Mouse (Mus musculus) kidney, embryonic 14.5 days (tissue): ENCODE data around the gene Msh3. TPM values are rescaled to one million over a fixed set of nuclear protein-coding genes. Genes with fewer than 3 reads are reported as not detected.

Source experiments
- ATAC-seq: fragments of 200-750 bp; cut with Nextera tagmentation; 2 replicates; pipeline ENCODE4 v1.8.0; 2017; ENCODE audit warnings: moderate number of reproducible peaks, mild to moderate bottlenecking, moderate TSS enrichment, moderate library complexity; ENCODE audit not compliant: low FRiP score, low TSS enrichment
- H3K27ac ChIP-seq: fragments of 300-500 bp; sonication (generic); 2 replicates; pipeline ENCODE4 v1.5.1; 2014; ENCODE audit warnings: low read depth, mild to moderate bottlenecking, low read length, moderate library complexity, mixed read lengths
- H3K27me3 ChIP-seq: fragments of 300-500 bp; sonication (generic); 2 replicates; pipeline ENCODE4 v1.6.1; 2014; ENCODE audit warnings: mild to moderate bottlenecking, low read length; ENCODE audit not compliant: control insufficient read depth, insufficient read depth
- H3K36me3 ChIP-seq: fragments of 300-500 bp; sonication (generic); 2 replicates; pipeline ENCODE4 v1.6.1; 2014; ENCODE audit warnings: low read length, mixed read lengths; ENCODE audit not compliant: control insufficient read depth, insufficient read depth
- H3K4me1 ChIP-seq: fragments of 300-500 bp; sonication (generic); 2 replicates; pipeline ENCODE4 v1.6.1; 2014; ENCODE audit warnings: low read length, mixed read lengths; ENCODE audit not compliant: control insufficient read depth, insufficient read depth
- H3K4me2 ChIP-seq: fragments of 300-500 bp; sonication (generic); replicated peaks from 2 replicates; pipeline ENCODE4 v1.6.1; 2014; ENCODE audit warnings: low read depth, mild to moderate bottlenecking, low read length
- H3K4me3 ChIP-seq: fragments of 300-500 bp; sonication (generic); 2 replicates; pipeline ENCODE4 v1.5.1; 2014; ENCODE audit warnings: mild to moderate bottlenecking, low read length
- H3K9ac ChIP-seq: fragments of 300-500 bp; sonication (generic); 2 replicates; pipeline ENCODE4 v1.6.1; 2014; ENCODE audit warnings: low read depth, mild to moderate bottlenecking, low read length, moderate library complexity
- H3K9me3 ChIP-seq: fragments of 300-500 bp; sonication (generic); 2 replicates; pipeline ENCODE4 v1.6.1; 2016; ENCODE audit warnings: low read length; ENCODE audit not compliant: control insufficient read depth
- WGBS: fragments of 180-500 bp; shearing (Covaris S2); extraction: QIAGEN DNeasy Blood & Tissue Kit; methylation state at CpG from one replicate; pipeline ENCODE4 v1.1.7; 2014; 5-methylcytosine and 5-hydroxymethylcytosine counted together
- polyA plus RNA-seq: library from polyadenylated mRNA; unstranded; fragments of >200 nt; fragmentation: Nextera tagmentation; extraction: Ambion mirVana; gene quantifications from 2 replicates; pipeline ENCODE4 v1.2.1, GENCODE M21; 2014

The Msh3 gene
- polyA plus RNA-seq, 1 experiment from 2014 or later, result 42.3 TPM

- 0 out of 2 replicates have a peak, but pooled peaks cover 3% of the 10 kb centered on the region for H3K9me3 ChIP-seq
- no peaks in the 10 kb centered on the region for H3K27me3 ChIP-seq
- peaks cover 38% of the 10 kb centered on the region for H3K36me3 ChIP-seq
- H3K4me2 ChIP-seq, result no peak overlapping the region
- no peak overlapping the region for H3K9ac ChIP-seq
- H3K4me3 ChIP-seq, result no peak overlapping the region
- no peaks in the 10 kb centered on the region for H3K4me1 ChIP-seq
- WGBS, result 80% methylated on average over 4 of the region's 4 CpGs
- no peak overlapping the region for H3K27ac ChIP-seq
- no peak for ATAC-seq
Observed at GRCm38 (mm10) chr13:92365312-92365711, 10.5 kb upstream of the Msh3 start.

DNA sequence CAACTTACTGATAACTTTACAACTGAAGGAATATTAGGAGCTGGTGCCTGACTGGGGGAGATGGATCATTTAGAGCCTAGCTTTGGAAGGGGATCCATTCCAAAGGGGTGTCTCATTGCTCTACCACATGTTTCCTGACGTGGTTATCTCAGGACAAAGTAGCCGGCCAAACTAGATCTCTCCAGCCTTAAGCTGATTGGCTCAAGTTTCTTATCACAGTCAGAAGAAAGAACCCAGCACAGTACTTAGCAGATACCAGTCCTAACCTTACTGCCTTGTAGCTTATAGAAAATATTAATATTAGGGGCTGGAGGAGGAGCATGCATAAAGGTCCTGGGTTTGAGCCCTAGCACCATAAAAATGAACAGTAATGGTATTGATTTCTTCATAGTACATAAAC, 6.8 kb upstream of the Msh3 start:
- Histone ChIP-seq H3K4me1 (peaks cover 7% of the 10 kb centered on the region; the same call in 1 of the 2 replicates), H3K9me3 (no peaks in the 10 kb centered on the region), H3K4me2 (no peak overlapping the region), H3K27me3 (no peaks in the 10 kb centered on the region), H3K9ac (no peak overlapping the region), H3K4me3 (no peak overlapping the region), H3K27ac (no peak overlapping the region), H3K36me3 (peaks cover 23% of the 10 kb centered on the region)
- no peak for ATAC-seq
- 87% methylated on average over 2 of the region's 2 CpGs for WGBS

DNA sequence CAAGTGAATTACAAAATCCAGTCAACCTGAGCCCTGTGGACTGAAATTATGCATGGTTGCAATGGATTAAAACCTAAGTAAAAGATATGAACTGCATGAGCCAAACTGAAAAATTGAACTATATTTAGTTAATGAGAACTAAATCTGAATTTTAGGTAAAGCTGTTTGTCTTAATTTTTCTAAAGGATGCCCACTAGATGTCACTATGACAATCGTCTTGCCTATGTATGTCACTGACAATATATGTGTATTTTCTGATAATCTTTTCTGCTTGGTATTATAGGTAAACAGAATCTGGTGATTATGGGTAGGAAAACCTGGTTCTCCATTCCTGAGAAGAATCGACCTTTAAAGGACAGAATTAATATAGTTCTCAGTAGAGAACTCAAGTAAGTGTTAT, 2.8 kb upstream of the Msh3 start:
- H3K4me2 ChIP-seq, result no peak overlapping the region
- no peaks in the 10 kb centered on the region for H3K9me3 ChIP-seq
- H3K4me1 ChIP-seq, result peaks cover 20% of the 10 kb centered on the region; the same call in 1 of the 2 replicates
- no peak overlapping the region for H3K4me3 ChIP-seq
- WGBS, result 65% methylated on average over 2 of the region's 2 CpGs
- no peak overlapping the region for H3K9ac ChIP-seq
- no peaks in the 10 kb centered on the region for H3K27me3 ChIP-seq
- no peak for ATAC-seq
- H3K36me3 ChIP-seq, result peaks cover 17% of the 10 kb centered on the region
- no peak overlapping the region for H3K27ac ChIP-seq

- Histone ChIP-seq H3K9ac (peak overlapping the region; percentile 66; the same call in 1 of the 2 replicates), H3K4me1 (peaks cover 20% of the 10 kb centered on the region; the same call in 1 of the 2 replicates), H3K4me3 (peak overlapping the region; percentile 76), H3K9me3 (no peaks in the 10 kb centered on the region), H3K27me3 (no peaks in the 10 kb centered on the region), H3K27ac (no peak overlapping the region), H3K4me2 (peak overlapping the region; percentile 91), H3K36me3 (peaks cover 17% of the 10 kb centered on the region)
- ATAC-seq, result no peak
- 74% methylated on average over 7 of the region's 7 CpGs for WGBS
Observed at GRCm38 (mm10) chr13:92356376-92356775, 1.6 kb upstream of the Msh3 start.

GRCm38 (mm10) chr13:92355272-92355643, 455 bp upstream of the Msh3 start:
- peak; percentile 56 for ATAC-seq
- Histone ChIP-seq H3K4me1 (peaks cover 20% of the 10 kb centered on the region; the same call in 1 of the 2 replicates), H3K9ac (peak overlapping the region; percentile 66), H3K27me3 (no peaks in the 10 kb centered on the region), H3K4me2 (peak overlapping the region; percentile 91), H3K36me3 (peaks cover 20% of the 10 kb centered on the region), H3K9me3 (no peaks in the 10 kb centered on the region), H3K27ac (peak overlapping the region; percentile 87; the same call in 1 of the 2 replicates), H3K4me3 (peak overlapping the region; percentile 76)
- 1% methylated on average over 24 of the region's 24 CpGs for WGBS

DNA sequence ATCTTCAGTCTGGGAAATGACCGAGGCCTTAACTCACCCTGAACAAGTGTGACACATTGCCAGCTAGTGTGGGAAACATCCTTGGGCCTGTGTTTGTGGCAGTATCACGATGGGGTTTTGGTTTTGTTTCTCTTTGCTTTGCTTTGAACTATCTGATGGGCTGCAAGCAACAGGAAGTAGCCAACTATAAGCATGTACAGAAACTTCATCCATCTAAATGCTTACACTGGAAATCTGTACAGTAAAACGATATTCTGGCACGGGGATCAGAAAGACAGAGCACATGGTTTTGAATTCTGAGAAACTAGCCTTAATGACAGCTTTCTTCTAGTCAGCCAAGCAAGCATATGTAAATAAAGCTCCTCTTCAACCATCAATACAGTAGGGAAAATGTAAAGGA, 847 bp downstream of the Msh3 start:
- peak; percentile 0; the same call in 1 of the 2 replicates for ATAC-seq

GRCm38 (mm10) chr13:92351100-92351499, 3.7 kb downstream of the Msh3 start:
- Histone ChIP-seq H3K9ac (no peak overlapping the region), H3K27ac (no peak overlapping the region), H3K27me3 (no peaks in the 10 kb centered on the region), H3K4me3 (no peak overlapping the region), H3K4me1 (peaks cover 8% of the 10 kb centered on the region; the same call in 1 of the 2 replicates), H3K4me2 (no peak overlapping the region), H3K9me3 (no peaks in the 10 kb centered on the region), H3K36me3 (peaks cover 24% of the 10 kb centered on the region; the same call in 1 of the 2 replicates)
- 93% methylated on average over 6 of the region's 6 CpGs for WGBS
- no peak for ATAC-seq

More for the DNA sequence above, 847 bp downstream of the Msh3 start:
- H3K27me3 ChIP-seq, result no peaks in the 10 kb centered on the region
- peaks cover 14% of the 10 kb centered on the region for H3K36me3 ChIP-seq
- H3K27ac ChIP-seq, result no peak overlapping the region; the same call in 1 of the 2 replicates
- H3K4me2 ChIP-seq, result peak overlapping the region; percentile 54
- no peaks in the 10 kb centered on the region for H3K9me3 ChIP-seq
- 16% methylated on average over 4 of the region's 4 CpGs for WGBS
- peak overlapping the region; percentile 66 for H3K9ac ChIP-seq
- H3K4me3 ChIP-seq, result peak overlapping the region; percentile 76
- H3K4me1 ChIP-seq, result peaks cover 17% of the 10 kb centered on the region; the same call in 1 of the 2 replicates

DNA sequence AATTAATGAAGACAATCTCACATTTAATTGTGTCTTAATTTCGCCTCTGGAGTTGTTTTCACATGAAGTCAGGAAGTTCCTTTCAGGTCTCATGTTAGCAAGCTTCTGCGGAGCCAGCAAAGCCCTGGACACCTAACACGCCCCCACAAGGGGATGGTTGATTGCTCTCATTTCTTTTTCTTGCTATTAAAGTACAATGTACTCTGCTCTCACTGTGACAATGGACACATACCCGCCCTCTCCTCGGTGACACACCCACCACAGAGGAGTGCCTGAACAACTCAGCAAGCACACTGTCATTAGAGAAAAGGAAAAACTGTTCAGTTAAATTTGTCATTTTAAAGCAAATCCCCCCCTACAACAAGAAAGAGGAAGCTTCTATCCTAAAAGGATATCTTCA, 8.5 kb downstream of the Msh3 start:
- no peaks in the 10 kb centered on the region for H3K27me3 ChIP-seq
- 62% methylated on average over 5 of the region's 5 CpGs for WGBS
- H3K9ac ChIP-seq, result no peak overlapping the region
- H3K9me3 ChIP-seq, result no peaks in the 10 kb centered on the region
- H3K27ac ChIP-seq, result no peak overlapping the region
- H3K4me1 ChIP-seq, result no peaks in the 10 kb centered on the region
- no peak for ATAC-seq
- H3K4me2 ChIP-seq, result no peak overlapping the region
- peaks cover 56% of the 10 kb centered on the region for H3K36me3 ChIP-seq
- no peak overlapping the region for H3K4me3 ChIP-seq

DNA sequence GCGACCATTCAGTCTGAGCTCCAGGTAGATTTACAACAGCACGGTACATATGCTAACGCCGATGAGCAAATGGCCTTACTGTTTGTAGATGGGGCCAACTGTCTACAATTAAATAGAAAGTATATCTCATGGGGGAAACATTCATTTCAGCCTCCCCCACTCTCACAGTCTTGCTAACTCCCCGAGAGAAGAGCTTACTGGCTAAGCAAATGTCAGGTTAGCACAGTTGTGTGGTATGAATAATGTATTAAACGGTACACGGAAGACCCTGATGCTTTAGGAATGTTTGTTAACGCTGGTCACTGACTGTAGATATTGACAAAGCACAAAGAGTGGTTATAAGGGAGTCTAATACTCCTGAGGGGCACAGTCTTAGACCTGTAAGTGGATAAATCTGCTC, 10.8 kb downstream of the Msh3 start:
- H3K27ac ChIP-seq, result no peak overlapping the region
- no peaks in the 10 kb centered on the region for H3K9me3 ChIP-seq
- no peak overlapping the region for H3K4me3 ChIP-seq
- WGBS, result 89% methylated on average over 8 of the region's 8 CpGs
- H3K36me3 ChIP-seq, result peaks cover 52% of the 10 kb centered on the region
- H3K27me3 ChIP-seq, result no peaks in the 10 kb centered on the region
- H3K9ac ChIP-seq, result no peak overlapping the region
- no peaks in the 10 kb centered on the region for H3K4me1 ChIP-seq
- H3K4me2 ChIP-seq, result no peak overlapping the region
- ATAC-seq, result no peak
